Mouse (Mus musculus) limb, embryonic 10.5 days (tissue): ENCODE measurements around the gene Pitpnm1. TPM values are rescaled to one million over a fixed set of nuclear protein-coding genes. Genes with fewer than 3 reads are reported as not detected.
"Not testable (repeated sequence)": the region's sequence is repeated elsewhere in the genome, so short reads cannot be mapped to it uniquely, and the experiment has no call there.

Source experiments
- DNase-seq: peaks from one replicate; pipeline ENCODE4 v3.0.0-alpha.2; 2017; ENCODE audit warnings: low spot score
- H3K27ac ChIP-seq: fragments of 300-500 bp; sonication (generic); 2 replicates; pipeline ENCODE4 v1.5.1; 2016; ENCODE audit warnings: mild to moderate bottlenecking
- H3K27me3 ChIP-seq: fragments of 300-500 bp; sonication (generic); 2 replicates; pipeline ENCODE4 v1.6.1; 2016; ENCODE audit warnings: low read depth, mild to moderate bottlenecking; ENCODE audit not compliant: poor library complexity, severe bottlenecking
- H3K36me3 ChIP-seq: fragments of 300-500 bp; sonication (generic); 2 replicates; pipeline ENCODE4 v1.6.1; 2016; ENCODE audit warnings: mild to moderate bottlenecking, moderate library complexity
- H3K4me1 ChIP-seq: fragments of 300-500 bp; sonication (generic); 2 replicates; pipeline ENCODE4 v1.6.1; 2016
- H3K4me3 ChIP-seq: fragments of 300-500 bp; sonication (generic); 2 replicates; pipeline ENCODE4 v1.5.1; 2016; ENCODE audit warnings: mild to moderate bottlenecking, moderate library complexity
- H3K9me3 ChIP-seq: fragments of 300-500 bp; sonication (generic); replicated peaks from 2 replicates; pipeline ENCODE4 v1.6.1; 2016; ENCODE audit warnings: mild to moderate bottlenecking
- WGBS: fragments of 180-500 bp; shearing (Covaris S2); methylation state at CpG from one replicate; pipeline ENCODE4 v1.1.7; 2016; 5-methylcytosine and 5-hydroxymethylcytosine counted together
- polyA plus RNA-seq: library from polyadenylated mRNA; unstranded; fragments of >200 nt; fragmentation: Nextera tagmentation; extraction: Ambion mirVana; gene quantifications from 2 replicates; pipeline ENCODE4 v1.2.1, GENCODE M21; 2016

Gene Pitpnm1
- polyA plus RNA-seq, 1 experiment from 2014 or later, result 7.9 TPM

DNA sequence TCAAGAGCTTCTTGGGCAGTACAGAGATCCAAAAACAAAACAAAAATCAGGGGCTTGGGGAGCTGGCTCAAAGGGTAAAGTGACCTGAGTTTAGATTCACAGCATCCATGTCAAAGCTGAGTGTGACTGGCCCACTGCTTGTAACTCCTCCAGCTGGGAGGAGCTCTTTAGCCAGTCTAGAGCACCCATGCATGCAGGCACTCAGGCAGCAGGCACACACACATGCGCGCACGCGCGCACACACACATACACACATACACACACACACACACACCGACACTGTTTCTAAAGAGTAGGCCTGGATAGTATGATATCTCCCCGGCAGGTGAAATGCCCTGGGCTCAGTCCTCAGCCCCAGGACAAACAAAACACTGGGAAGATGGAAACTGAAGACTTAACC lies 17.2 kb downstream of the Pitpnm1 start:
- no peaks in the 10 kb centered on the region for H3K27me3 ChIP-seq
- H3K9me3 ChIP-seq, result no peaks in the 10 kb centered on the region
- 99% methylated on average over 7 of the region's 7 CpGs for WGBS
- no peak overlapping the region for H3K4me3 ChIP-seq
- H3K27ac ChIP-seq, result no peak overlapping the region
- no peak for DNase-seq
- H3K36me3 ChIP-seq, result peaks cover 71% of the 10 kb centered on the region
- H3K4me1 ChIP-seq, result peaks cover 30% of the 10 kb centered on the region

DNA sequence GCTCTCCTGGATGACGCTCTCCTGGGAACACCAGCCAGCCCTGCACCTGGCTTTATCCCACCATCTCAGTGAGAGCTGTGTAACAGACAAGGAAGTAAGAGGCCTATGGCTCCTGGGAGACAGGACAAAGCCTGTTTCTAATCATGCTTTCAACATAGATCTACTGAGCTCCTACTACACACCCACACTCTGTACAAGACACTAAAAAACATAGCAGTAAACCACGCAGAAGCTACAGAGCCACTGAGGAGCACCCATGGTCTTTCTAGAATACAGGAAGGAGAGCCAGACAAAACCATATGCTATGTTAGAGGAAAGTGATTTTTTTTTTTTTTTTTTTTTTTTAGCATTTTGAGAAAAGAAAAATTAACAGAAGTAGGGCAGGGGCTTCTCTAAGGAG lies 18.6 kb downstream of the Pitpnm1 start:
- 95% methylated on average over 2 of the region's 2 CpGs for WGBS
- no peak for DNase-seq
- H3K36me3 ChIP-seq, result peaks cover 58% of the 10 kb centered on the region

DNA sequence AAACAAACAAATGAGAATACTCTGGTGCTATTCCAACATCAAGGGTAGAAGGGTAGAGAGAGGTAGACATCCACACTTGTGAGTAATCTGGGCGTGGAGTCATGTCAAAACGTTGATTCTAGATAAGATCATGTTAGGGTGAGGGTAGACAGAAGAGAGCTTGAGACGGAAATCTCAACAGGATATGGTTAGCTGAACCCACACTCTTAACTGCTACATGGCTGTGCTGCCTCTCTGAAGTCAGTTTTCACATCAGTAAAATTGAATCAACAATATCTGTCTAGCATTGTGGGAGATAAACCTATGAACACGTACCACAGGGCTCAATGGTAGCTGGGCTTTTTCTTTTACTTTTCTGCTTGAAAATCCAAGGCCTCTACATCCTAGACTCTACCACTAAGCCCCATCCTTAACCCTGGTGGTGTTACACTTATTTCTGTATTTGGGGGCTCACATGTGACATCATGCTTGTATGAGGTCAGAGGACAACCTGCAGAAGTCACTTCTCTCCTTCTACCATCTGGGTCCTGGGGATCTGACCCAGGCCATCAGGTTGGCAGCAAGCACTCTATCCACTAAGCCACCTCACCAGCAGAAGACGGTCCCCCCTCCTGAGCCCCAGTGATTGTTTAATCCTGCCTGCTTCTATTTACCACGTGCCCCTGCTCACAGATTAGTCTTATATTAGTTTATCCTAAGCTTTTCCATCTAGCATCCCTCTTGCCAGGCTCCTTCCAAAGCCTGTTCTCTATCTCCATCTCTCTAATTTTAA lies 20.1 kb downstream of the Pitpnm1 start:
- no peak overlapping the region for H3K27ac ChIP-seq

More for the DNA sequence above, 18.6 kb downstream of the Pitpnm1 start:
- no peaks in the 10 kb centered on the region for H3K27me3 ChIP-seq
- H3K27ac ChIP-seq, result no peak overlapping the region
- H3K9me3 ChIP-seq, result no peaks in the 10 kb centered on the region
- H3K4me1 ChIP-seq, result peaks cover 26% of the 10 kb centered on the region
- no peak overlapping the region for H3K4me3 ChIP-seq

DNA sequence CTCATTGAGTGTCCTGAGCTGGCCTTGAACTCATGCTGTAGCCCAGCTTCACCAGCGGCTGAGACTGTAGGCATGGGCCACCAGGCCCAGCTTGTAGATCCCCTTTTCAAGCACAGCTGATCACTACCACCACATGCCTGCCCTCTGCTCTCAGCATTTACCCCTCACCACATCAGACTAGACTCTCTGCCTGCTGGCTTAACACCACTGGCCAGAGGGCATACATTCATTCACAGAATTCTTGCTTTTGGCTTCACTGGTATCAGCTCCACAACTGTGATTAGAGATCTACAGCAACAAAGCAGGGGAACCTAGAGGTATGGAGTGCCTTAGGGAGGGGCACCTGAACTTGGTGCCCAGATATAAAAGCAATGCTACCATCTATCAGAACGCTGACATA lies 20.7 kb downstream of the Pitpnm1 start:
- Histone ChIP-seq H3K9me3 (no peaks in the 10 kb centered on the region), H3K4me1 (peaks cover 27% of the 10 kb centered on the region), H3K27ac (no peak overlapping the region), H3K36me3 (peaks cover 36% of the 10 kb centered on the region), H3K27me3 (no peaks in the 10 kb centered on the region), H3K4me3 (peak overlapping the region; percentile 54; the same call in 1 of the 2 replicates)
- WGBS, result 89% methylated on average over 2 of the region's 2 CpGs
- DNase-seq, result no peak

More for the DNA sequence above, 20.1 kb downstream of the Pitpnm1 start:
- Histone ChIP-seq H3K9me3 (no peaks in the 10 kb centered on the region), H3K36me3 (peaks cover 42% of the 10 kb centered on the region), H3K27me3 (no peaks in the 10 kb centered on the region), H3K4me3 (no peak overlapping the region), H3K4me1 (peaks cover 23% of the 10 kb centered on the region)
- no peak for DNase-seq
- 92% methylated on average over 6 of the region's 6 CpGs for WGBS

DNA sequence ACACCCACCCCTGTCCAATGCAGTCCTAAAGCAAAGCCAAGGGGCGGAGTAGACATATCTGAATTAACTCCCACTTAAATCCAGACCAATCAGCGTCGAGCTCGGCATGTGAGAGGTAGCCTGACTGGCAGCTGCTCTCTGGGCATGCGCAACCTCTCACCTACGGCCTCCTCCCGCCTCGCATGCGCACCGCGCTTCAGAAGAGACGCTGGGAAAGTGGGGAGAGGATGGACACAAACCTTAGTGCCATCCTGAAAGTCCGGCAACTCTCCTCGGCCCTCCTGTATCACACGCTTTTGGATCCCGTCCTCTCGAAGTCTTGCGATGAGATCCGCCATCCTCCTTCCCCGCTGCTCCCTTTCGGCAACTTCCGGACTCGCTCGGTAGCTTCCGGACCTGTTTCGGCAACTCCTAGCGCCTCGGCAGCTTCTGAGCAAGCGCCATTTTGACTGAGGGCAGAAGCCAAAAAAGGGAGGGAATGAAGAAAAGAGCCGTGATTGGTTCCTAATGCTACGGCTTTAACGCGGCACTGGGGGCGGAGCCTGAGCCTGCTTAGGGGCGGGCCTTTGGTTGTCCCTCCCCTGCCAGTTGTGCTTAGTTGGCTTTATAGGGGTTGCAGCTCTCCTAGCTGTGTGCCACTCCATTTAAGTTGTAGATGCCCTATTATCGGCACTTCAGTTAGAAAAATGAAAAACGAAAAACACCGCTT lies 21.5 kb downstream of the Pitpnm1 start:
- H3K9me3 ChIP-seq, result no peaks in the 10 kb centered on the region
- DNase-seq, result peak; percentile 94
- peak overlapping the region; percentile 91 for H3K27ac ChIP-seq
- H3K36me3 ChIP-seq, result peaks cover 29% of the 10 kb centered on the region
- peak overlapping the region; percentile 54 for H3K4me3 ChIP-seq
- peaks cover 28% of the 10 kb centered on the region for H3K4me1 ChIP-seq
- WGBS, result 3% methylated on average over 38 of the region's 38 CpGs
- H3K27me3 ChIP-seq, result no peaks in the 10 kb centered on the region

DNA sequence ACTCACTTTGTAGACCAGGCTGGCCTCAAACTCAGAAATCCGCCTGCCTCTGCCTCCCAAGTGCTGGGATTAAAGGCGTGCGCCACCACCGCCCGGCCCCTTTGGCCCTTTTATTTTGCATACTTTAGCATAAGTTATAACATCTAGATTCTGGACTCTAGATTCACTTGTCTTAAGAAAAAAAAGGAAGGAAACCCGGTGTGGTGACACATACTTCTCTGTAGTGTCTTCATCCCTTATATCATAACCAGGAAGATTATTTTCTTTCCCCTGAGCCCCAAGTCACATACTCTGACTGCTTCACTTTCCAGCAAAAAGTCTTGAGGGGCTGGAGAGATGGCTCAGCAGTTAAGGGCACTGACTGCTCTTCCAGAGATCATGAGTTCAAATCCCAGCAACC lies 22.1 kb downstream of the Pitpnm1 start:
- Histone ChIP-seq H3K36me3 (peaks cover 22% of the 10 kb centered on the region), H3K4me1 (peaks cover 34% of the 10 kb centered on the region), H3K27ac (peak overlapping the region; percentile 91; the same call in 1 of the 2 replicates)
- not testable (repeated sequence) for H3K27me3 ChIP-seq, DNase-seq, H3K4me3 ChIP-seq, H3K9me3 ChIP-seq
- WGBS, result 60% methylated on average over 6 of the region's 6 CpGs

DNA sequence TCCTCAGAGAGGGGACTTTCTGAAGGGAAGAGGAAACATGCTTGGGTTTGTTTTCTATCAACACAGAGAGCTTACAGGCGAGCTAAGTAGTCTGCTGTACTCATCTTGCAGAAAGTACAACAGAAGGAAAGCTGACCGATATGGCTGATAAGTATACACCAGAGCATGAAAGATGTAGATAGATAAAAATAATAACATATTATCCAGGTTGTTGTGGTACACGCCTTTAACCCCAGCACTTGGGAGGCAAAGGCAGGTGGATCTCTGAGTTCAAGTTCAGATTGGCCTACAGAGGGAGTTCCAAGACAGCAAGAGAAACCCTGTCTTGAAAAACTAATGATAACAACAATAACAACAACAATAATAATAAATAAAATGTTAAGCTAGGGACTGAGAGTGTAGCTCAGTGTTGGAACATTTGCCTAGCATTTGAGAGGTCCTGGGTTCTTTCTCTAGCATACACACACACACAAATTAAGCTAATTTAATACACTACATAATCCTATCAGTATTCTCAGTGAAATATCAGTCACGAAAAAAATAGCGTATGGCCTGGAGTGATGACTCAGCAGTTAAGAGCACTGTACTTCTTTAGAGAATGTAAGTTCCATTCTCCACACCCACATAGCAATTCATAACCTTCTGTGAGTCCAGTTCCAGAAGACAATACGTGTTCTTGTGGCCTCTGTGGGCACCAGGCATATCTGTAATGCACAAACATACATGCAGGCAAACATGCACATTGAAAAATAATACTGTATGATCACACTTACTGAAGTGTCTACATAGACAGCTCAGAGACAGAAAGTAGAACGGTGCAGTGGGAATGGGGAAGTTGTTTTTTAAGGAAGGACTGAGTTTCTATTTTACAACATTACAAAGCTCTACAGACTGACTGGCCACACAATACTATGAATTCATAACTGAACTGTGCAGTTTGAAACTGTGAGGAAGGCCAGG lies 22.9 kb downstream of the Pitpnm1 start:
- H3K36me3 ChIP-seq, result peaks cover 20% of the 10 kb centered on the region
- H3K27me3 ChIP-seq, result no peaks in the 10 kb centered on the region
- H3K4me1 ChIP-seq, result peaks cover 42% of the 10 kb centered on the region
- WGBS, result 87% methylated on average over 7 of the region's 7 CpGs
- H3K4me3 ChIP-seq, result no peak overlapping the region
- no peaks in the 10 kb centered on the region for H3K9me3 ChIP-seq
- no peak overlapping the region for H3K27ac ChIP-seq
- no peak for DNase-seq

DNA sequence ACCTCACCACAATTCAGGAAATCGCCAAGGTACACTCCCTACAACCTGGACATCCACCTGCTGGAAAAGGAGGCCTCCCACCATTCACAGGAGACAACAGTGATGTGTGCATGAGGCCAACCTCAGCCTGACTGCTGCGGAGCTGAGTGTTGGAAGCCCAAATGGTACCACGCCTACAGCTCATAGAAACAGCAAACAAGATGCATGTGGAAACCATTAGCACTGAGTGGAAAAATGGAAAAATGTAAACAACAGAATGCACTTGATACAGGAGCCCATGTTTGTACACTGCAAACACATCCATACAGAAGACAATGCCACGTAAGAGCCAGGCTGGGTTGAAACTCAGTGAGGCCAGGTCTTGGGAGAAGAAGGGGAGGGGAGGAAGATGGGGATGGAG lies 24.6 kb downstream of the Pitpnm1 start:
- DNase-seq, result no peak
- Histone ChIP-seq H3K36me3 (peaks cover 25% of the 10 kb centered on the region), H3K27me3 (no peaks in the 10 kb centered on the region), H3K9me3 (no peaks in the 10 kb centered on the region), H3K4me1 (peaks cover 42% of the 10 kb centered on the region), H3K4me3 (no peak overlapping the region), H3K27ac (no peak overlapping the region)
- WGBS, result 82% methylated on average over 4 of the region's 4 CpGs

DNA sequence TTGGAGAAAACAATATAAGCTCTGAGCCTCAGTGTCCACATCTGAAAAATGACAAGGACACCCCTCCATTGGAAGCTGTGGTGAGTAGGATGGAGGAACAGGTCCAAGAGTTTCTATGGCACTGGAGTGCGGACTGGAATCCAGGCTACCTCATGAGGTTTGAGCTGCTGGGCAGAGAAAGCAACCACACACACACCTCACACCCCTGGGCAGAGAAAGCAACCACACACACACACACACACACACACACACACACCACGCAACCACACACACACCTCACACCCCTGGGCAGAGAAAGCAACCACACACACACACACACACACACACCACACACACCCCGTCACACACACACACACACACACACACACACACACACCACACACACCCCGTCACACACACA lies 25.5 kb downstream of the Pitpnm1 start:
- 21% methylated on average over 4 of the region's 4 CpGs for WGBS
- peak overlapping the region; percentile 92 for H3K27ac ChIP-seq
- DNase-seq, result not testable (repeated sequence)

DNA sequence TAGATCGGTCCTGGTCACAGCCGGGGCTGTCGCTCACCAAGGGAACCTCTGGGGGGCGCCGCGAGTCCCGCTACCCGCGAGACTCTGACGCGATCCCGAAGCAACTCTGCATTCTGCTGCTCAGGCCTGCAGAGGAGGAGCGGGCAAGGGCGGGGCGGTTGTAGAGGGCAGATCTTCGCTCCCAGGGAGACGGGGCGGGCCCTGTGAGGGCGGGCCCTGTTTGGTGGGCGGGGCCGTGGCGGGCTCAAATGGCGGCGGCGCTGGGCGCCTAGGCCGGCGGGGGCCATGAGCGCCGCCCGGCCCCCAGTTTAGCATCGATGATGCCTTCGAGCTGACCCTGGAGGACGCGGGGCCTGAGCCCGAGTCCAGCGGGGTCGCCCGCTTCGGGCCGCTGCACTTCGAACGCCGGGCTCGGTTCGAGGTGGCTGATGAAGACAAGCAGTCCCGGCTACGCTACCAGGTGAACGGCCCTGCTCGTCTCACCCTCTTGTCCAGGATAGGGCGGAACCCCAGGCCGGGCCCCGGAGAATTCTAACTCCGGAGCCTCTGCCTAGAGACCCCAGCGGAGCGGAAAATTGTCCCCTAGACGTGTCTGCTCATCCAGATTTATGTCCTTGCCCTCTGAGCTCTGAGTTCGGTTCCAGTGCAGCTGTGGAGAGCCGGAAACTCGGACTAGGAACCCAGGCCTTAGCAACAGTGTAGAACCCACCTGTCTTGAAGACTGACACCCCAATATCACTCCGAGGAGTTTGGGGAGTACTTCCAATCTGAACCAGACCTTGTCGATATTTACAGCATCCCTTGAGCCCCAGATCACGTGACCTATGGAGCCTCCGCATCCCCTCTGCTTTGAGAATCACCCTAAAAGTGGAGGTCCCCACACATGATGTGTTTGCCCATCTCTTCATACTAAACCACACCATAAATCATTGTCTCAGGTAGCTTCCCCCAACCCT lies 26.2 kb downstream of the Pitpnm1 start, which contains the start of gene Aip:
TSS of gene Aip (minus strand) at position 118 of the 956 bp plus-strand sequence.
- Histone ChIP-seq H3K9me3 (no peaks in the 10 kb centered on the region), H3K27me3 (no peaks in the 10 kb centered on the region), H3K36me3 (peaks cover 38% of the 10 kb centered on the region), H3K4me3 (peak within 1 kb of the TSS; percentile 82), H3K4me1 (peaks cover 32% of the 10 kb centered on the region), H3K27ac (peak within 1 kb of the TSS; percentile 92)
- peak; percentile 98 for DNase-seq
- 1% methylated on average over 64 of the region's 64 CpGs for WGBS

More for the DNA sequence above, 25.5 kb downstream of the Pitpnm1 start:
- H3K36me3 ChIP-seq, result peaks cover 31% of the 10 kb centered on the region
- H3K4me1 ChIP-seq, result peaks cover 40% of the 10 kb centered on the region
- peak overlapping the region; percentile 82 for H3K4me3 ChIP-seq
- H3K27me3 ChIP-seq, H3K9me3 ChIP-seq: not testable (repeated sequence)

DNA sequence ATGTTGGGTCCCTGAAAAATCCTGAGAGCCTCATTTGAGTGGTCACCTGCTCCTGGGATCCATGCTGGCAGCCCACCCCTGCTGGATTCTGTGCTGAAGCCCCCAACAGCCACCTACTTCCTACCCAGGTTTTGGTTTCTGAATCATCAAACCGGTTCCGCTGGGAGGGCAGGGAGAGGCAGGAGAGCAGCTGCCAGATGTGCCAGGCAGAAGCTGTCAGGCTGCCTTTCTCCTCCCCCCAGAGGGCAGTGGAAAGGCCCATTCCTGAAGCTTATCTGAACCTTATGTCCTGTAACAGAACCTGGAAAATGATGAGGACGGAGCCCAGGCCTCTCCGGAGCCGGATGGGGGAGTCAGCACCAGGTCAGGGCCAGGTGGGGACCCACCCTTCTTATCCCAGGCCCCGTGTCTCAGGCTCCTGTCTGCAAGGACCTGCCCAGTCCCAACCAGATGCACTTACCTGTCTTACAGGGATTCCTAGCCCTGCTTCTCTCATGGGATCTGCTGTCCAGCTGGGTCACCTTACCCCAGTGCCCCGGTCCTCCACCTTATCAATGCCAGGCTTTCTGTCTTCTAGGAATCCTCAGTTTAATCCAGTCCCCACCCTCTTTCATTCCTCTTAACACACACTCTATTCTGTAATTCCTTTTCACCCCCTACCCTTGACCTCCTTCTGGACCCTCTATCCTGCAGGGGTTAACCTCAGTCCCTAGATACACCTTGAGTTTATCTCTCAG lies 27.1 kb downstream of the Pitpnm1 start:
- Histone ChIP-seq H3K36me3 (peaks cover 47% of the 10 kb centered on the region), H3K4me3 (peak overlapping the region; percentile 82), H3K27ac (peak overlapping the region; percentile 92), H3K4me1 (peaks cover 30% of the 10 kb centered on the region), H3K27me3 (no peaks in the 10 kb centered on the region), H3K9me3 (no peaks in the 10 kb centered on the region)
- WGBS, result 60% methylated on average over 7 of the region's 7 CpGs
- no peak for DNase-seq
